Mouse (Mus musculus): ENCODE measurements around the gene Cdk6.
"Not testable (repeated sequence)": the region's sequence is repeated elsewhere in the genome, so short reads cannot be mapped to it uniquely, and the experiment has no call there.

Cdk6 gene

DNA sequence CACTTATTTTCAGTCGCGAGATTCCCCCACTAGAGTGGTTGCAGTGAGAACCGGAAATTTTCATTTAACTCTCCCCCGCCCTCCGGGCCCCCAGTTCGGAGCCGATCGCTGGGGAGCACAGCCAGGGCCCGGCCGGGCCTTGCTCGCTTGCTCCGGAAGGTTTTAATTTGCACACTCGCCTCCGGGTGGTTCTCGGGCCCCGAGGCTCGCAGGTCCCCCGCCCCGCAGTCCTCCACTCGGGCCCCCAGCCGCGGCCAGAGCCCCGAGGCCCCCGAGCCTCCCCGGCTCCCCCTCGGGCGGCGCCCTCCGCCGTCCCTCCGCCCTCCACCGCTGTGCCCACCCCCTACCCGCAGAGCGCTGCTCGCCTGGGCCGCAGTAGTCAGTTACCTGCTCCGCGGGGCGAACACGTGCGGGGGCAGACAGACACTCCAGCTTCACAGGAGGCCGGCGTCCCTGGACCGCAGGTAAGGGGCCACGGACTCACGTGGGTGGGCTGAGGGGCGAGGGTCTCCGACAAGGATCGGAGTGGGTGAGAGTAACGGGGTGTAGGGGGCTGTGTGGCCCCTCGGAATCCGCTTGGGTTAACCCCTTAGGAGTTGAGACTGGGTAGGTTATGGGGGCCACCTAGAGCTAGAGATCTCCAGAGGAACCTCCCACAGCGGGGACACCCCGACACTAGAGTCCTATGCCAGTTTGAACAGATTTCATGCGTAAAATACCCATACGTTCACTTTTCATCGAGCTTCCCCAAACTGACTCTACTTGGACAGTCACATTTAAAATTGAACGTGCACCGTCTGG, at the start of gene Cdk6:
Gene Cdk6, plus strand, starts transcription at position 375 of the 801 bp plus-strand sequence.
- DNase-seq: peak; percentile 69

DNA sequence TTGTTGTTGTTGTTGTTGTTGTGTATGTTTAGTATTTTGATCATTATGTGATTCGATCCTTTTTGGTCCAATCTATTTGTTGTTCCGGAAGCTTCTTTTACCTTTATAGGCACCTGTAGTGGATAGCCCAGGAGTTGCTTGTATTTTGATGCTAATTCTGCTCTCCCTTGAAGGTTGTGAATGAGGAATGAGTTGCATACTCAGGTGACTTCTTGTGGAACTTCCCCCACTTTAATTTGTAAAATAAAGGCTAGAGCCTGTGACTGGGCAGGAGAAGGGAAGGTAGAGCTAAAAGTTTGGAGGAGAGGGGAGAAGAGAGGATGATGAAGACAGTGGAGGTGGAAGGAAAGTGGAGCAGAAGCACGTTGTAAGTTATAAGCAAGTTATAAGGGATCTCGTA, 47.6 kb upstream of the Cdk6 start:
- no peak for DNase-seq

GRCm38 (mm10) chr5:3300801-3301457, 40.4 kb upstream of the Cdk6 start:
- no peak for DNase-seq

GRCm38 (mm10) chr5:3301535-3301934, 39.8 kb upstream of the Cdk6 start:
- DNase-seq: no peak

GRCm38 (mm10) chr5:3303876-3304275, 37.4 kb upstream of the Cdk6 start:
- DNase-seq: no peak

- DNase-seq: no peak
These were observed 35.1 kb upstream of the Cdk6 start for GRCm38 (mm10) chr5:3306146-3306545.

GRCm38 (mm10) chr5:3309122-3309521, 32.2 kb upstream of the Cdk6 start:
- no peak for DNase-seq

- DNase-seq: no peak
These were observed 31.7 kb upstream of the Cdk6 start for GRCm38 (mm10) chr5:3309587-3309986.

- not testable (repeated sequence) for DNase-seq
These were observed 30.1 kb upstream of the Cdk6 start for GRCm38 (mm10) chr5:3311156-3311555.

DNA sequence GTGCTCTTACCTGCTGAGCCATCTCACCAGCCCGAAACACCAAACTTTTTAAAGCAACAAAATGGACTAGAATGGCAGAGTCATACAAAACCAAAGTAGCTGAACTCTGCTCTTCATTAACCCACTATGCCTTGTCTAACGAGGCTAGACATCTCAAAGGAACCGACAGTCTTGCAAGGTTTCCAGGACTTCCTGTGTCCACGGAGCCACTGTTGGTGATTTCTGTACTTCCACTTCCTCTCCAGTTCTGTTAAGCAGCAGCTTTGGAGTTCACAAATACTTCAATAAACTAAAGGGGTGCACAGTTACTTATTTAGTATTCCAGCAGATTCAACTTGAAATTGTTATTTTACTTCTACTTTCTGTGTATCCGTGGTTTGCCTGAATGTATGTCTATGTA, 23.6 kb upstream of the Cdk6 start:
- not testable (repeated sequence) for DNase-seq

DNA sequence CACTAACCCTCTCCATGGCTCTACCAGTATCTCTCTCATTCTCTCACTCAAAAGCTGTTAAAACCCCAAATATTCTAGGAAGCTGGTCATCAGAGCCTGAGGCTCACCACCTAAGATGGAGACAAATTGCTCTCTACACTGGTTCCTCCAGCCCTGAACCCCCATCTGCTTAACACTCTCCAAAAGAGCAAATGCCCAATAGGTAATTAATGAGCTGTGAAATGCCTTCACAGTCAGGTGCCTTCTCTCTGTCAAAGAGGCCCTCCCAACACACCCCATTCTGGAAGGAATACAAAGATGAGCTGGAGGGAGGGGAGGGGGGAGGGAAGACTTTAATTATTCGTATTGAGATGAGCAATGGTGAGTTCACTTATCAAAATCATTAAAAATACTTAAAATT, 21.1 kb upstream of the Cdk6 start:
- no peak for DNase-seq

DNA sequence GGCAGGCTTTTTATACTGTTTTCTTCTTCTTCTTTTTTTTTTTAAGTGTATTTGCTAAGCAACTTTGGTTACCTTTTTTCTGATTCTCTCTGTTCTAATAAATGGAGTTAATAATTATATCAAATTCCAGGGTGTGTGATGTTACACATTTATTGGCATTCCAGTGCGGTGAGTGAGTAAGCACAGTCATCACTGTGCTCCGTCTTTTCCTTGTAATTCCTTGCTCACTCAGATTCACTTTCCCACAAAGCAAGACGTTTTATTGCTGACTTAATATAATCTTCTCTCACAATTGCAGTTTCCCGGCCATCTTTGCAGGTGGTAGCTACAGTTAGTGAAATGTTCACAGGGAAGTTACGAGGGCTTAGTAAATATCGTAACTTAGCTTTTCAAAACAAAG, 19.2 kb upstream of the Cdk6 start:
- no peak for DNase-seq

GRCm38 (mm10) chr5:3324116-3324515, 17.2 kb upstream of the Cdk6 start:
- no peak for DNase-seq

GRCm38 (mm10) chr5:3329361-3329760, 11.9 kb upstream of the Cdk6 start:
- DNase-seq: no peak

DNA sequence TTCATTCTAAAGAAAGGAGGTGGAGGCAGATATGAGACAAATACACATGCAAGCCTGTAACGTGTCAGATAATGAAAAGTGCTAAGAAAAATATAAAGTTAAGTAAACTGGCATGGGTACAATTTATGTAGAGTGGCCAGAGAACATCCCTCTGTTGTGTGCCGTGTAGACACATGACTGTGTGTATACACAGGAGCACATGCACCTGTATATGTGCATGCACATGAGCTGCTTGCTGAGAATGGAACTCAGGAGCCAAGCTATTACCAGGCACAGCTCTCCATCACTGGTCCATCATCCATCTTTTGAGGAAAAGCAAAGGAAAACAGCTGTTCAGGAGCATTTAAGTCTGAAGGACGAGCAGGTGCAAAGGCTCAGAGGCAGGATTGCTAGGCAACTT, 10.4 kb upstream of the Cdk6 start:
- DNase-seq: no peak

DNA sequence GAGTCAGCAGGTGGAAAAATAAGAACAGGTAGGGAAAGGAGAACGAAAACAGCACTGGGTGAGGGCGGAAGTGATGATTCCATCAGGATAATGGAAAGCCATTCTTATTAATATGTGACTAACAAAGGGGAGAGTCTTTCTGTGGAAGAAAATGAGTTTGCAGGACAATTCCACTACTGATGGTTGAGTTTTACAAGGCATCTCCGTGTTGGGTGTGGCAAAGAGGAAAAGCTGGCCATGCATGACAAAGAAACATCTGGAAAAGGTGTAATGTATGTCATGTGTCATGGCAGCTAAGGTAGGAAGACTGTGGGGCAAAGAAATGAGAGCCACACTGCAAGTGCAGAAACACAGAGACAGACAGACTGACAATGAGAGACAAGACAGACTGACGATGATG, 8.3 kb upstream of the Cdk6 start:
- DNase-seq: not testable (repeated sequence)

GRCm38 (mm10) chr5:3340340-3341058, 786 bp upstream of the Cdk6 start:
- not testable (repeated sequence) for DNase-seq

GRCm38 (mm10) chr5:3341931-3342770, 866 bp downstream of the Cdk6 start:
- DNase-seq: peak; percentile 69

DNA sequence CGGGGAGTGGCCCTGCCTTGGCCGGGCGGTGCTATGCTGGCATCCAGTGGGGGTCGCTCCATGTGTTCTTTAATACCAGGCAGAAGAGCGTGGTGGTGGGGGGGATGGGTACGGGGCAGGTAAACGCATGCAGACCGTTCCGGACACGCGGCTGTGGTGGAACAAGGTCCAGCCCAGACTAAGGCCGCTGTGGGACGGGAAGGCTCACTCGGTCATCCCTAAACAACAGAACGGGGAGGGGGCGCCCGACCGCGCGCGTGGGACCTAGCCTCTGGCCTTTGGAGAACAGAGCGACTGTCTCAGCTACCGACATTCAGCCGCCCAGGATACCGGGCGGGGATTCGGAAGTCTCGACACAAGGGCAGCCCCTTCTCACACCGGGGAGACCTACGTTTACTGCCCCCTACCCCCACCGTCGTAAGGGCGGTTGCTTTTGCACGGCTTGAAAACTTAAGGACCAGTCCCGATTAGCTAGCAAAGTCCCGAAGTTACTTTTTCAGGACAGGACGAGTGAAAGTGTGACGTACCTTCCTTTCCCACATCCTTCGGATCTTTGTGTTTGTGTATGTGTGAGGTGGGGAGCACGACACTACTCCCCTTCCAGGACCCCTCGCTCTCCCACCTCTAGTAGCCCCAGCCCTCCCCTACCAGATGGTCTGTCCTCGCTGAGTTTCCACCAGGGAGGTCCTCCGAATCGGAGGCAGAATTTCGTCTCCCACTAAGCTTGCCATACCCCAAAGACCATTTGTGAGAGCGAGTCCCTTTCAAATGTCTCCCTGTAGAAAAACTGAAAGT, 1.7 kb downstream of the Cdk6 start:
- no peak for DNase-seq

DNA sequence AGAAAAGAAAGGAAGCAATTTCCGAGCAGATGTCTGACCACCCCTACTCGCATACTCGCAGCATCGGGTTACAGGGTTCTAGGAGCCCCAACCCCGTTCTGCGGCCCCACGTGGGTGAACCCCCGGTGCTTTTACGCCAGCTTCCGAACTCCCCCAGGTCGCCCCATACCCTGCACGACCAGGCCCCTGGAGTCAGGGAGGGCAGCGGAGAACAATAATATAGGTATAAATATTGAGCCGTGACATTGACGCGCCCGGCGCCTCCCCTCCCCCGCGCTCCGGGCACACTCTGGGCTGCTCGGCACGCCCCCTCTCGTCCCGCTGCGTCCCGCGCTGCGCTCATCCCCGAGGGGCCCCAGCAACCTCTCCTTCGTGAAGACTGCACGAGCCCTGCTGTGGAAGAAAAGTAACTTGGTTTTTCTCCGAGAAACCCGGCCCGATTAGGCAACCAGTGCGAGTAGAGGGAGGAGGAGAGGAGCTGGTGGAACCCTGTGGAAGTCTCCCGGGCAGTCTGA, 2.3 kb downstream of the Cdk6 start:
- DNase-seq: peak; percentile 79

- DNase-seq: peak; percentile 93
These were observed 2.9 kb downstream of the Cdk6 start for GRCm38 (mm10) chr5:3344081-3344631.

Data from kidney, adult 18-20 months (tissue).